Mouse (Mus musculus) splenic B cell, adult 2 months (primary cell): ENCODE measurements around the gene Mthfr.

Experiments
- DNase-seq: peaks from one replicate; pipeline ENCODE4 v3.0.0-alpha.2; 2011; ENCODE audit warnings: low read depth, low spot score
- H3K27me3 ChIP-seq: 2 replicates; pipeline ENCODE4 v1.6.1; 2012; ENCODE audit warnings: mild to moderate bottlenecking, low read length, moderate library complexity, mixed read lengths; ENCODE audit not compliant: control insufficient read depth, poor library complexity, insufficient read depth, severe bottlenecking
- H3K36me3 ChIP-seq: 2 replicates; pipeline ENCODE4 v1.6.1; 2012; ENCODE audit warnings: mild to moderate bottlenecking, low read length, moderate library complexity, mixed read lengths; ENCODE audit not compliant: control insufficient read depth, poor library complexity, insufficient read depth, severe bottlenecking

Mthfr gene

DNA sequence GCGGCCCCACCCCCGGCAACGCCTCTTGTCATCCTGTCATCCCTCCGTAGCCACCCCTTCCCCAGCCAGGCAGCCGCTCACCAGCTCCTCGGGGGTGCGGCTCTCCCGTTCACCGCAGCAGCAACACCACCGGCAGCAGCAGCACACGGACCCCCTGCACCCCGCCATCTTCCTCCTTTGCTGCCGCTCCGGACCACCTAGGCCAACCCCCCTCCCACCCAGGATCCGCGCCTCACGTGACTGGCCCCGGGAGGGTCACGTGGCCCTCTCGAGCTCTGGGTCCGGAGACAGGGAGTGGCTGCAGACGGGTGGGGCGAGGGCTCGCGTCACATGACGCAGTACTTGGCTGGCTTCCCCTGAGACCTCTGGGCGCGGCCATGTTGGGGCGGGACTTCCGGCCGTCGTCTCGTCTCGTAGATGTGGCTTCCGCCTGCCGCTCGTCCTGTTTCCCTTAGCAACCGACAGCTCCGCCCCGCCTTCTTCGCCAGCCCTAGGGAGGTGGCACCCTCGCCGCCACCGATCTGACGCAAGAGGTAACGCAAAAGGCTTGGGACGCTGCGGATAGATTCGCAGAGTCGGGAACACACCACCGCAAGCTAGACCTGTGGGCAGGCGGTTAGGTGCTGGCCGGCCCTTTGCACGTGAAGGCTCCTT is at the start of gene Mthfr, which contains the start of gene Clcn6:
TSS of gene Mthfr (plus strand) at position 478 of the 654 bp plus-strand sequence.
TSS of gene Clcn6 (minus strand) at position 222 of the 654 bp plus-strand sequence.
- no peaks in the 10 kb centered on the region for H3K27me3 ChIP-seq
- DNase-seq = peak; percentile 99
- H3K36me3 ChIP-seq = no peaks in the 10 kb centered on the region

DNA sequence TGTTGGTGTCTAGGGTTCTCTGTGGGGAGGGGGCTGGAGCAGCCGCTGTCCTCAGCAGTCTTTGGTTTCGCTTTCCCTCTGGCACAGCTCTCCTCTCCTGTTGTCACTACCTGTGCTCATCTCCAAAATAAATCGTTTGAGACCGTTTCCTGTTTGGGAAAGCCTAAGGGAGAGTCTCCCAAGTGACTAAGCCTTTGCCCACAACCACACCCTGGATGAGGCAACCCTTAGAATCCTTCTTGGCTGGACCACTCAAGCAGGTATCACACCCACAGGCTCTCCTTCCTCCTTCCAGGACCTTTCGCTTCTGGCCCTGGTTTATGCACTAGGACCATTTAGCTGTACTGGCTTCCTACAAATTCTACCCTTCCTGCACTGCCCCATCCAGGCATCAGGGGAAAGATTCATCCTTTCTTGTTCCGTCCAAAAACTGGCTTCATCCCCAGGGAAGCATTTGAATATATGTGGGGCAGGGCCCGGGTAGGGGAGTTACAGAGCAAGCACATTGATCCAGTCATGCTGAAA is 45.2 kb upstream of the Mthfr start:
- no peaks in the 10 kb centered on the region for H3K36me3 ChIP-seq
- no peaks in the 10 kb centered on the region for H3K27me3 ChIP-seq
- DNase-seq = no peak

DNA sequence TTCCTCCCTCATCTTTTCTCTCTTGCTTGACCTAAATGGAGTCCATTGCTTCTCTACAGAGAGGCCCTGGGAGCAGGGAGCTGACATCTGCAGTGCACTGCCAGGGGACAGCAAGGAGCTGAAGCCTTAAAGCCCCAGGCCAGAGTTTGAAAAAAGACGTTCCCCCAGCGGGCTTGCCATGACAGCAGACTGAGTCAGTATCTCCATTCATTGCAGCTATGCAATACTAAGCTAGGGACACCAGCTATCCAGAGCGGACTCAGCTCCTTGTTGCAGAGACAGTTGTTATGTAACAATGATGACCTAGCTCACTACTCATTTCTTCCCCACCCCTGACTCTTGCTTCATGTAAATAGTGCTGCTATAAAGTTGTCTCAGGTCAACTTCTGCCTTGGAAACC is 43.6 kb upstream of the Mthfr start:
- H3K36me3 ChIP-seq = no peaks in the 10 kb centered on the region
- H3K27me3 ChIP-seq = no peaks in the 10 kb centered on the region
- no peak for DNase-seq

DNA sequence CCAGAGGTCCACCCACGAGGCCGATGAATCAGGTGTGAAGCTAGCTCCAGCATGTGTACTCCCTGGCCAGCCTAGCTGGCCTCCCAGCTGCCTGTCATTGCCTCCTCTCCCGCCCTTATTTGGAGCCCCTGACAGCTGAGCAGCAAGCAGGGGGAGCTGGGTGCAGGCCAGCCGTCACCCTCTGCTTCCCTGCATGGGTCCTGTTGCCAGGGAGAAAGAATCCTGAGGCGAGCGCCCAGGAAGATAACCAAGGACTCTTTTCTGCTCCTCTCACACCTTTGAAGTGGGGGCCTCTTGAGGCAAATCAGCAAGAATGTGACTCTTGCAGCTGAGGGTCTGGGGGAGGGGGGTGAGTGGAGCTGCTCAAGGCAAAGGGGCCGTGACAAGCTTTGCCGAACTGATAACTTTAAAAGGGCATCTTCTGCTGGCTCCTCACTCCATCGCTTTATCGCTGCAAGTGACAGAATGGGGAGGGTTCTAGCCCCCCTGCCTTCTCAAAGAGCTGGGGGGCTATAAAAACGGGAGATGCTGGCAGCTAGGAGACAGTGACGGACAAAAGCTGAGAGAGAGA is 38.6 kb upstream of the Mthfr start, which contains the start of gene Nppa:
TSS of gene Nppa (plus strand) at position 521 of the 571 bp plus-strand sequence.
- H3K36me3 ChIP-seq = no peaks in the 10 kb centered on the region
- DNase-seq = no peak
- no peaks in the 10 kb centered on the region for H3K27me3 ChIP-seq

DNA sequence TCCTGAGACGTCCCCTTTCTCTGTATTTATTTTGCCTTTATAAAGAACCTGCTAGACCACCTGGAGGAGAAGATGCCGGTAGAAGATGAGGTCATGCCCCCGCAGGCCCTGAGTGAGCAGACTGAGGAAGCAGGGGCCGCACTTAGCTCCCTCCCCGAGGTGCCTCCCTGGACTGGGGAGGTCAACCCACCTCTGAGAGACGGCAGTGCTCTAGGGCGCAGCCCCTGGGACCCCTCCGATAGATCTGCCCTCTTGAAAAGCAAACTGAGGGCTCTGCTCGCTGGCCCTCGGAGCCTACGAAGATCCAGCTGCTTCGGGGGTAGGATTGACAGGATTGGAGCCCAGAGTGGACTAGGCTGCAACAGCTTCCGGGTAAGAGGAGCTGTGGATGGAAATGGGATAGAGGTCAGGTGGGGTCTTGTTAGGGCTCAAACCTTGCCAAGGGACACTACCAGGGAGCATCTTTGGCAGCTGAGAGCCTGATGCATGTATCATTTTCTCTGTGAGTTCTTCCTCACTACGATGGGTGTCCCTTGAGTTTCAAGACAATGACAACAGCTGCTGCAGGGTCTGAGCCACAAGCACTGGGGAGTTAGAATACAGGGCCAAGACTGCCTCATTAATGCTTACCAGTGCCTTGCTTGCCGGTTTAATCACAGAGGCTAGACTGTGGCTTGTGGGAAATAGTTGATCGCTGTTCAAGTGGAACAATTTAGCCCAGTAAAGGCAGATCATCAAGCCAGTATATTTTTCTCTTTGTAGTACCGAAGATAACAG is 37.7 kb upstream of the Mthfr start:
- Histone ChIP-seq H3K36me3 (no peaks in the 10 kb centered on the region), H3K27me3 (no peaks in the 10 kb centered on the region)
- no peak for DNase-seq

DNA sequence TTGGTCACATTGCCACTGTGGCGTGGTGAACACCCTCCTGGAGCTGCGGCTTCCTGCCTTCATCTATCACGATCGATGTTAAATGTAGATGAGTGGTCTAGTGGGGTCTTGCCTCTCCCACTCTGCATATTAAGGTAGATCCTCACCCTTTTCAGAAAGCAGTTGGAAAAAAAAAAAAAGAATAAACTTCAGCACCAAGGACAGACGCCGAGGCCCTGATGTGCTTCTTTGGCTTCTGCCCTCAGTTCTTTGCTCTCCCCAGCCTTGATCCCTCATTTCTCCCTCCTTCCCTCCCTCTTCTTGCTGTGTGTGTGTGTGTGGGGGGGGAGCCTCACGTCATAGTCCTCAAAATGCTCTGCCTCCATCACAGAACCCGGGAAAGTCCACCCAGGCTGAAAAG is 37.0 kb upstream of the Mthfr start:
- Histone ChIP-seq H3K27me3 (no peaks in the 10 kb centered on the region), H3K36me3 (no peaks in the 10 kb centered on the region; the same call in 1 of the 2 replicates)
- no peak for DNase-seq

DNA sequence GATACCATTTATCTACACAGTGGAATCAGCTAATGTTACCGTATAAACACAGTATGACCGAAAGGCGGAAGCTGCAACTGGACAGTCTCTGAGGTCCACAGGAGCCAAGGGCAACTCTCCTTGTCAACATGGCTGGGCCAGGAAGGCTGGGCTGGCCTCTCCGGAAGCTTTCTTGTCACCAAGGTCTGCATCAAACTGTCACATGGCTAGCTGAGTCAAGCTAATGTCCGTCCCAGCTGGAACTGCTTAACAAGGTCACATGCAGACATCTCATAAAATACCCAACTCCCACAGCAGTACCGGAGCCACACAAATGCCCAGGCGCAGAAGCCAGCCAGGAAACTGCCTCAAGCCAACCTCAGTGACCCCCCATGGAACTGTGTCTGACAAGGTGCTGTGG is 34.5 kb upstream of the Mthfr start:
- peaks cover 2% of the 10 kb centered on the region for H3K36me3 ChIP-seq
- no peak for DNase-seq
- no peaks in the 10 kb centered on the region for H3K27me3 ChIP-seq

DNA sequence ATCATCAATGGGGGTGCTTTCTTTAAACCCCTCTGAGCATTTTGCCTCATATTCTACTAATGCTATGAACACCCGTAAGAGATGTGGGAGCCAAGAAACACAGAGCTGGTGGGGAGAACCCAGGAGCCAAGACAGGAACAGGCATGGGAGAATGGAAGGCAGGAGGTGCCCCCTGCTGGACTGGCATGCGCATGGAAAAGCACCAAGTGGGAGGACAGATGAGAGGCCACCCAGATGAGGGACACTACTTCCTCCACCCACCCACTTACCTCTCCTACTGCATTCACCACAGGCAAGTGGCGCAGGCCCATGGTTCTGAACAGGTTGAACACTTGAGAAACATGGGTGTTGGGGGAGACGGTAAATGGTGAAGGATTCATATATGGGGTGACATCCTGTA is 30.5 kb upstream of the Mthfr start:
- H3K36me3 ChIP-seq = peaks cover 2% of the 10 kb centered on the region
- DNase-seq = peak; percentile 10

DNA sequence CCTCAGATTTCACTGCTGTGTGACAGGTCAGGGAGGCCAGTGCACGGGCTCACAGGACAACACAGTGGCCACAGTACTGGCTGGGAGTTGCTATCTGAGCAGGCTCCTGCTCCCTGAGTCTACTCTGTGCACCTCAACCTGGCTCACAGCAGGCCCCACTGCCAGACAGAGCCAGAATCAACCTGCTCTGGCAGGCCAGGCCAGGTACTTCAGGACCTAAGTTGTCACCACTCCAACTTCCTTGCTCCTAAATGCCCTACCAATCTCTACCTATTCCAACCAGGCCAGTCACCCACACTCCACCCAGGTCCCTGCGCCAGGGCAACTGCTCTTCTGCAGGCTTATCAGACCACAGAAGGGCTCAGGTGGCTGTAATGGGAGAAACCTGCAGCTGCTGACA is 29.2 kb upstream of the Mthfr start:
- H3K27me3 ChIP-seq = no peaks in the 10 kb centered on the region
- no peak for DNase-seq
- H3K36me3 ChIP-seq = peaks cover 6% of the 10 kb centered on the region

More for the DNA sequence above, 30.5 kb upstream of the Mthfr start:
- H3K27me3 ChIP-seq = no peaks in the 10 kb centered on the region

DNA sequence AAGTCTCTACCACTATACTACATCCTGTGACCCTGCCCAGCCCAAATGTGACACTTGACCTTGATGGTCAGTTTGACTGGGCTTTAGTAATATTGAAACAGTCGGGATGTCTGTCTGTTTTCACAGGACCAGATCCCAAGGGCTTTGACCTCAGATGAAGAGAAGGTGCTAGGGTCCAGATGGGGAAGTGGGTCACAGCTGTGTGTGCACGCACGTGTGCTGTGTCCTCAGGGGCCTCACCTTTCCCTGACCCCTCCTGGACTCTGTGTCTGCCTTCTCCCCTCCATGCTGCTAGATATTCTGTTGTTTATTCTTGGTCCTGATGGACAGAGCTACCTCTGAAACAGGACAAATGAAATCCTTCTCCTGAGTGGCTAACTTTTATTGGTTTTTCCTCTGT is 27.5 kb upstream of the Mthfr start:
- peaks cover 8% of the 10 kb centered on the region for H3K36me3 ChIP-seq
- DNase-seq = no peak
- H3K27me3 ChIP-seq = no peaks in the 10 kb centered on the region

DNA sequence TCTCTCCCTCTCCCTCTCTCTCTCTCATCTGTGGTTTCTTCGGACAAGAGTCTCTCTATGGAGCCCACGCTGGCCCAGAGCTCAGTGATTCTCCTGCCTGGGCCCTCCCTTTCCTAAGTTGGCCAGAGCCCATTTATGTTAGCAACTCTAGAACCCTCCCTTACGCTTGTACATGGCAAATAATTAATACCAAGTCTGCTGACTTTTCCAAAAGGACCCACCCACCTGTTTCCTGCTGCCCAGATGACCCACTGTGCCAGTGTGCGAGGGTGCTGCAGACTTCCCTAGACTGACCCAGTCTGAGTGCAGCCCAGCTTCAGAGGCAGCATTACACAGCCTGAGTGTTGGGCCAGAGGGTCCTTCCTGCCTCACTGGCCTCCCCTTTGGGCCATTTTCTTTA is 26.7 kb upstream of the Mthfr start:
- Histone ChIP-seq H3K27me3 (no peaks in the 10 kb centered on the region), H3K36me3 (peaks cover 11% of the 10 kb centered on the region)
- DNase-seq = no peak

DNA sequence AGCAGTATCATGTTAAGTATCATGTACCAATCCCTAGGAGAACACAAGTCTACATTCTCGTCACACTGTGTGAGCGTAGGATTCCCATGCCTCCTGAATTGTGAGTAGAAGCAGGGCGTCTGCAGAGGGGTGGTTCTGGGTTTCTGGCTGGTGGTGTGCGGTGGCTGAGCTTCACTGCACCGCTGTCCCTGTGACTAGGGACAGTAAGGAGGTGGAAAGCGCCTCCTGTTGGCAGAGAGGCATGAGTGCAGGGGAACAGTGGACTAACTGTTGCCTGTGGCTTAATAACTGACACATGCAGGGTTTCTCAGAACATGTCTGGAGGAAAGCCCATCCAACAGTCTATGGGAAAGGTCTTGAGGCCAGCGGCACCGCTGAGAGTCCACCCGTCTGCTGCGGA is 23.5 kb upstream of the Mthfr start:
- DNase-seq = no peak

DNA sequence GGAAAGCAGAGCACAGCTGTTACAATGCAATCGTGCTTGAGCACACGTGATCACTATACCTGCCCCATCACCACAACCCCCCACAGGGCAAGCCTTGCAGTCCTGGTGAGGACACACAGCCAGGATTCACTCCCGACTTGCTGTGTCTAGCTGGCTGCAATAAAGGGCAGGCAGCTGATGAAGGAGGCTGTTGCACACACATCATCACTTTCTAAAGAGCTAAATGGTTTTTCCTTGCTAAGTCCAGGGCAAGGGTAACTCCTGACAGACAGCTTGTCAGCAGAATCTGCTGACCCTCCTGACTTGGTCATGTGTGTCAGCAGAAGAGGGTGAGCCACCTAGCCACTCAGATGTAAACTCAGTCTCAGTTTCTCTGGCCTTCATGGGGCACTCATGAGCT is 21.9 kb upstream of the Mthfr start:
- Histone ChIP-seq H3K27me3 (no peaks in the 10 kb centered on the region), H3K36me3 (peaks cover 12% of the 10 kb centered on the region)
- no peak for DNase-seq

More for the DNA sequence above, 23.5 kb upstream of the Mthfr start:
- Histone ChIP-seq H3K36me3 (peaks cover 12% of the 10 kb centered on the region), H3K27me3 (no peaks in the 10 kb centered on the region)

DNA sequence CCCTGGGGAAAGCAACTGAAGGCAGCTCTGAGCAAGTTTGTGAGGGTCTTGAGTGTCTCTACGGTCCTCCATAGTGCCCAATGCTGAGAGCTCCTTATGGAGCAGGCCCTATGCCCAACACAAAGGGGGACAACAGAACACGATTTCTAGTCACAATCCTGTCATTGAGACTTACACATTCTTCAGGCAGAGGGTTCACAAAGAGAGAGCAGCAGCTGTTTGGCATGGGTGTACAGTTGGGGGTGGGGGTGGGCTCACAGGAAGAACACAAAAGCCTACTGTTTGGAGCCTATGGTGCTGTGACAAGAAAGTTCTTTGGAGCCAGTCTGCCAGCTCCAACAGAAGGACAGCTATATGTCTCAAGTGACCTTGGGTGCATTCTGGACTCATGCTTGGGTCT is 20.5 kb upstream of the Mthfr start:
- no peak for DNase-seq
- no peaks in the 10 kb centered on the region for H3K27me3 ChIP-seq
- H3K36me3 ChIP-seq = peaks cover 12% of the 10 kb centered on the region

DNA sequence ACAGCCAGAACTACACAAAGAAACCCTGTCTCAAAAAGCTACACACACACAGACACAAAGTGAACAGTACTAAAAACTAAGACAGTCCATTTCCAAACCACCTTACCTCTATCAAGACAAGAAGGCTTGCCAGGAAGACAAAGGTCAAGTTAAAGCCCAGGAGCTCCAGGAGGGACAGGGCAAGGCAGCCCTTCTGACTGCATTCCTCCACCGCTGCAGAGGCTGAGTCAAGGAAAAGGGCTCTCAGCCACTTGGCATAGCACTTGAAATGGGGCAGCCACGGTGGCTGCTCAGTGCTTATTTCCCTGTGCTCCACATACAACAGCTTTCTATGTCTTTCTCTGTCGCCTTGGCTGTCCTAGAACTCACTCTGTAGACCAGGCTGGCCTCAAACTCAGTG is 14.9 kb upstream of the Mthfr start:
- Histone ChIP-seq H3K36me3 (peaks cover 2% of the 10 kb centered on the region), H3K27me3 (no peaks in the 10 kb centered on the region)
- DNase-seq = no peak
